Mouse (Mus musculus): ENCODE measurements around the gene Kcnq2. TPM values are rescaled to one million over a fixed set of nuclear protein-coding genes. Genes with fewer than 3 reads are reported as not detected.

Gene Kcnq2
- polyA plus RNA-seq, 1 experiment, result not detected

GRCm38 (mm10) chr2:181079518-181079917 is 55.6 kb downstream of the Kcnq2 start:
- no peak overlapping the region for H3K4me3 ChIP-seq (ENCODE audit: insufficient read depth, poor library complexity, severe bottlenecking)
- TF ChIP-seq MAX (IDR thresholded peaks at IDR 0.05) (no peak), FOSL1 (IDR thresholded peaks at IDR 0.05; ENCODE audit: insufficient read depth, low read length, poor library complexity, severe bottlenecking) (no peak), MYOG (IDR thresholded peaks at IDR 0.05; ENCODE audit: control insufficient read depth, extremely low read depth, insufficient read length) (no peak), USF1 (IDR thresholded peaks at IDR 0.05; ENCODE audit: low read depth) (no peak), CEBPB (IDR thresholded peaks at IDR 0.05; ENCODE audit: low read depth) (no peak), CTCF (IDR thresholded peaks at IDR 0.05; ENCODE audit: control insufficient read depth, insufficient read depth, insufficient read length) (no peak)
- H3K79me3 ChIP-seq (ENCODE audit: low read depth), result no peaks in the 10 kb centered on the region
- peaks cover 54% of the 10 kb centered on the region for H3K27me3 ChIP-seq (ENCODE audit: control insufficient read depth, insufficient read depth, insufficient read length)
- H3ac ChIP-seq (ENCODE audit: control insufficient read depth, insufficient read length, low read depth), result no peak overlapping the region
- no peaks in the 10 kb centered on the region for H3K79me2 ChIP-seq (ENCODE audit: control insufficient read depth, insufficient read depth)
- no peaks in the 10 kb centered on the region for H3K36me3 ChIP-seq (ENCODE audit: control insufficient read depth, insufficient read depth)

GRCm38 (mm10) chr2:181078908-181079307 is 56.2 kb downstream of the Kcnq2 start:
- H3K79me2 ChIP-seq (ENCODE audit: control insufficient read depth, insufficient read depth), result no peaks in the 10 kb centered on the region
- H3K4me3 ChIP-seq (ENCODE audit: insufficient read depth, poor library complexity, severe bottlenecking), result no peak overlapping the region
- TF ChIP-seq MAX (IDR thresholded peaks at IDR 0.05) (no peak), MYOD1 (IDR thresholded peaks at IDR 0.05; ENCODE audit: control insufficient read depth, insufficient read length, low read depth) (no peak), CEBPB (IDR thresholded peaks at IDR 0.05; ENCODE audit: low read depth) (no peak), MYOG (IDR thresholded peaks at IDR 0.05; ENCODE audit: control insufficient read depth, extremely low read depth, insufficient read length) (no peak)
- peaks cover 54% of the 10 kb centered on the region for H3K27me3 ChIP-seq (ENCODE audit: control insufficient read depth, insufficient read depth, insufficient read length)
- H3K36me3 ChIP-seq (ENCODE audit: control insufficient read depth, insufficient read depth), result no peaks in the 10 kb centered on the region
- no peak overlapping the region for H3ac ChIP-seq (ENCODE audit: control insufficient read depth, insufficient read length, low read depth)
- H3K79me3 ChIP-seq (ENCODE audit: low read depth), result no peaks in the 10 kb centered on the region

DNA sequence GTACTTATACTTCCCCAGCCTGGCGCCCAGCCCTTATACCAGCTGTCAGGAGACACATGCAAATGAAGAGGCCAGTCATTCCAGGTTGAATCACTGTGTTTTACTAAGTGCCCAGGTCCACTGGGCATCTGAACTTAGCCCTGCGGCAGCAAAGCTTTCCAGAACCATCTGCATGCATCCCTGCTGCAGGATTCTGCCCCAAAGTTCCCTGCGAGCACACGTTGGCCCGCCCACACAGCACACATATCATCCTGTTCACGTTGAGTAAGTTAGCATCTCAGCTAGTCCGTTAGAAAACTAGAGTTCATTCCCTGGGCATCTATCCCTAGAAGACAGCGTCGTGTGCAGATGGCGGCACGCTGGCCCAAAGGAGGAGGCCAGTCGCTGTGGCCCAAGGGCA is 59.6 kb downstream of the Kcnq2 start:
- TF ChIP-seq CTCF (IDR thresholded peaks at IDR 0.05; ENCODE audit: control insufficient read depth, insufficient read depth, insufficient read length), result no peak
- no peak for TF ChIP-seq MYOD1 (IDR thresholded peaks at IDR 0.05; ENCODE audit: control insufficient read depth, insufficient read length, low read depth)
- no peak for TF ChIP-seq CEBPB (IDR thresholded peaks at IDR 0.05; ENCODE audit: low read depth)
- TF ChIP-seq FOSL1 (IDR thresholded peaks at IDR 0.05; ENCODE audit: insufficient read depth, low read length, poor library complexity, severe bottlenecking), result no peak
- TF ChIP-seq MAX (IDR thresholded peaks at IDR 0.05), result no peak
- TF ChIP-seq MYOG (IDR thresholded peaks at IDR 0.05; ENCODE audit: control insufficient read depth, extremely low read depth, insufficient read length), result no peak
- TF ChIP-seq USF1 (IDR thresholded peaks at IDR 0.05; ENCODE audit: low read depth), result no peak

DNA sequence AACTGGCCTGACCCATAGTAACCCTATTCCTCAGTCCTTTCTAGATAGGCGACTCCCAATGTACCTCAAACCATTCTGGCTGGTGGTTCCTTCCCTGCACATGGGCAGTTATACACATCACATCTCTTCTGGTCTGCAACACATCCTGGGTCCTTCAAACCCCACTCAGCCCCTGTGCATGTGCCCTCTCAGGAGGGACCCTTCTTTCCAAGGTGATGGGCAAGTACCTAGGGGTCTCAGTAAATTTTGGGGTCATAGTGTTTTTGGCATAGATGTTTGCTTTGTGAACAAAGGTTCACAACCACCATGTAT is 62.7 kb downstream of the Kcnq2 start:
- Histone ChIP-seq H3ac (ENCODE audit: control insufficient read depth, insufficient read length, low read depth) (no peak overlapping the region), H3K27me3 (ENCODE audit: control insufficient read depth, insufficient read depth, insufficient read length) (peaks cover 14% of the 10 kb centered on the region), H3K79me2 (ENCODE audit: control insufficient read depth, insufficient read depth) (no peaks in the 10 kb centered on the region), H3K4me3 (ENCODE audit: insufficient read depth, poor library complexity, severe bottlenecking) (no peak overlapping the region), H3K79me3 (ENCODE audit: low read depth) (no peaks in the 10 kb centered on the region), H3K36me3 (ENCODE audit: control insufficient read depth, insufficient read depth) (no peaks in the 10 kb centered on the region)
- no peak for TF ChIP-seq MYOD1 (IDR thresholded peaks at IDR 0.05; ENCODE audit: control insufficient read depth, insufficient read length, low read depth)
- TF ChIP-seq CTCF (IDR thresholded peaks at IDR 0.05; ENCODE audit: control insufficient read depth, insufficient read depth, insufficient read length), result no peak
- no peak for TF ChIP-seq MAX (IDR thresholded peaks at IDR 0.05)
- no peak for TF ChIP-seq USF1 (IDR thresholded peaks at IDR 0.05; ENCODE audit: low read depth)
- TF ChIP-seq FOSL1 (IDR thresholded peaks at IDR 0.05; ENCODE audit: insufficient read depth, low read length, poor library complexity, severe bottlenecking), result no peak
- no peak for TF ChIP-seq MYOG (IDR thresholded peaks at IDR 0.05; ENCODE audit: control insufficient read depth, extremely low read depth, insufficient read length)
- TF ChIP-seq CEBPB (IDR thresholded peaks at IDR 0.05; ENCODE audit: low read depth), result no peak

More for the DNA sequence above, 59.6 kb downstream of the Kcnq2 start:
- no peaks in the 10 kb centered on the region for H3K79me2 ChIP-seq (ENCODE audit: control insufficient read depth, insufficient read depth)
- H3K4me3 ChIP-seq (ENCODE audit: insufficient read depth, poor library complexity, severe bottlenecking), result no peak overlapping the region
- no peaks in the 10 kb centered on the region for H3K79me3 ChIP-seq (ENCODE audit: low read depth)
- no peak overlapping the region for H3ac ChIP-seq (ENCODE audit: control insufficient read depth, insufficient read length, low read depth)
- no peaks in the 10 kb centered on the region for H3K36me3 ChIP-seq (ENCODE audit: control insufficient read depth, insufficient read depth)
- peaks cover 25% of the 10 kb centered on the region for H3K27me3 ChIP-seq (ENCODE audit: control insufficient read depth, insufficient read depth, insufficient read length)

DNA sequence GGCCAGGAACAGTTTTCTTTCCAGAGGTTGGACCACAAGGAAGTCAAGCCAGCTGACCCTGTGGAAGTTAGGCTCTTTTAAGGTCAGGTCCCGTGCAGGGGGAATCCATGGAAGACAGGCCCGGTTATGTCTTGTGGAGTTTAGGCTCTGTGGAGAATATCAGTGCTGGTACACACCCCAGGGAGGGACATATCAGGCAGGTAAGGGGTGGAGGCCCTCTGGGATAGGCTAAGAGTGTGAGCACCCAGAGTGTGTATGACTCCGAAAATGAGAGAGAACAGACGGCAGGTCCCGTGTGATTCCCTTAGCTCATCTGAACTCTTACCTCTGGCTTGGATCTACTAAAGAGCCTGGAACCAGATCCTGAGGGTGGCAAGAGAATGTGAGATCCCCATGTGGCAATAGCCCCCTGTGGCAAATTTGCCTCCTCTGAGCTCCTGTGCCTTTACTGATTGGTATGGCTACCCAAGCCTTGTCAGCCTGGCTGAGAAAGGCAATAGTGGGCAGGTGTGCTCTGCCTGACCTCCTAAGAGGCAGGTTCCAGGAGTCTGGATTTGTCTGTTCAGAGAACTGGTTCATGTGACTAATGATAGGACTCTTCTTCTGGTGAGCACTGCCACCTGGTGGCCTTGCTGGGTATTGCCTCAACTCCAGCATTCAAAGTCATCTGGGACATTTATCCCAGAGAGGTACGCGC is 63.2 kb downstream of the Kcnq2 start:
- TF ChIP-seq CTCF (IDR thresholded peaks at IDR 0.05; ENCODE audit: control insufficient read depth, insufficient read depth, insufficient read length), result peak; percentile 46
- TF ChIP-seq MAX (IDR thresholded peaks at IDR 0.05), result no peak
- no peak for TF ChIP-seq FOSL1 (IDR thresholded peaks at IDR 0.05; ENCODE audit: insufficient read depth, low read length, poor library complexity, severe bottlenecking)
- TF ChIP-seq USF1 (IDR thresholded peaks at IDR 0.05; ENCODE audit: low read depth), result peak; percentile 36
- Histone ChIP-seq H3K27me3 (ENCODE audit: control insufficient read depth, insufficient read depth, insufficient read length) (peaks cover 14% of the 10 kb centered on the region), H3ac (ENCODE audit: control insufficient read depth, insufficient read length, low read depth) (no peak overlapping the region), H3K79me2 (ENCODE audit: control insufficient read depth, insufficient read depth) (no peaks in the 10 kb centered on the region), H3K79me3 (ENCODE audit: low read depth) (no peaks in the 10 kb centered on the region), H3K36me3 (ENCODE audit: control insufficient read depth, insufficient read depth) (no peaks in the 10 kb centered on the region), H3K4me3 (ENCODE audit: insufficient read depth, poor library complexity, severe bottlenecking) (no peak overlapping the region)

GRCm38 (mm10) chr2:181070136-181070535 is 65.0 kb downstream of the Kcnq2 start:
- no peak for TF ChIP-seq FOSL1 (IDR thresholded peaks at IDR 0.05; ENCODE audit: insufficient read depth, low read length, poor library complexity, severe bottlenecking)
- no peak for TF ChIP-seq MYOD1 (IDR thresholded peaks at IDR 0.05; ENCODE audit: control insufficient read depth, insufficient read length, low read depth)
- no peak for TF ChIP-seq USF1 (IDR thresholded peaks at IDR 0.05; ENCODE audit: low read depth)
- no peak for TF ChIP-seq CEBPB (IDR thresholded peaks at IDR 0.05; ENCODE audit: low read depth)
- TF ChIP-seq MYOG (IDR thresholded peaks at IDR 0.05; ENCODE audit: control insufficient read depth, extremely low read depth, insufficient read length), result no peak
- H3K4me3 ChIP-seq (ENCODE audit: insufficient read depth, poor library complexity, severe bottlenecking), result no peak overlapping the region
- H3K27me3 ChIP-seq (ENCODE audit: control insufficient read depth, insufficient read depth, insufficient read length), result peaks cover 6% of the 10 kb centered on the region
- H3K79me3 ChIP-seq (ENCODE audit: low read depth), result no peaks in the 10 kb centered on the region
- H3K79me2 ChIP-seq (ENCODE audit: control insufficient read depth, insufficient read depth), result no peaks in the 10 kb centered on the region
- no peak overlapping the region for H3ac ChIP-seq (ENCODE audit: control insufficient read depth, insufficient read length, low read depth)
- no peaks in the 10 kb centered on the region for H3K36me3 ChIP-seq (ENCODE audit: control insufficient read depth, insufficient read depth)
